Mouse (Mus musculus): ENCODE data around the gene Gm49337. TPM values are rescaled to one million over a fixed set of nuclear protein-coding genes. Genes with fewer than 3 reads are reported as not detected.

The Gm49337 gene
- polyA plus RNA-seq, 1 experiment from 2014 or later: not detected

DNA sequence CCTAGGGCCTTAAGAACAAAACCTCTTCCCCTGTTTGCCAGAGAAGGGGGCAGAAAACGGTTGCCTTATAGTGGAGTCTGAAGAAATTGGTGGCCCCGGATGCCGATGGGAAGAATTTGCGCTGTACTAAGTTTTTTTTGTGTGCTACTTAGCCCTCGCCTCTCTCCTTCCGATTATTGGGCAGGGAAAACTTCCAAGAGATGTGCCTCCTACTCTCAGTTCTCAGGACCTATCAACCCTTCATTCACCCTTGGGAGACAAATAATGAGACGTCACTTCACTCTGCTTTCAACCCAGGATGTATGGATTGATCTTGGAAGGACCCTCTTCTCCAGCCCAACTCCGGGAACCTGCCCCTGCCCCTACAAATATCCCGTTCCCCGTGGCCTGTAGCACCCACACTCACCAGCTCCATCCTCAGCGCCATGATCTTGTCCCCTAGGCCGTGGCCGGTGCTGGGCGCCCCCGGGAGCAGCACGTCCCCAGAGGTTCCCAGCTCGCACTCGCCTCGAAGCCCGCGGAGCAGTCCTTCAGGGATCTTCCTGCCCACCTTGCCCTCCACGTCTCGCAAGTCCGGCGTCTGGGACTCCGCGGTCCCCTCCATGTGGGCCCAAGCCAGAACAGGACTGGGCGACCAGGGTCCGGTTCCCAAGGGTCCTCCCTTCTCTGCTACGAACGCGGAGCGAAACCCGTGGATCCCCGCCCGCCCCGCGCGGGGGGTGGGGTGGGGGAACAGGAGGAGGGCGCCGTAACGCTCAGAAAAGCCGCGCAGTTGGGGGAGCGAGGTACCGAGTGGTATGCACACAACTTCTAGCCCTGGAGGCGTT lies 29.1 kb upstream of the Gm49337 start:
- peak; percentile 80 for ATAC-seq
- peaks cover 18% of the 10 kb centered on the region for H3K4me1 ChIP-seq
- no peak overlapping the region for H3K27ac ChIP-seq
- H3K9me3 ChIP-seq (replicated peaks): no peaks in the 10 kb centered on the region
- H3K27me3 ChIP-seq: peaks cover 9% of the 10 kb centered on the region
- WGBS: under 1% methylated on average over 47 of the region's 47 CpGs
- H3K9ac ChIP-seq: peak overlapping the region; percentile 78
- peak overlapping the region; percentile 64 for H3K4me3 ChIP-seq
- H3K4me2 ChIP-seq: peak overlapping the region; percentile 95
- no peaks in the 10 kb centered on the region for H3K36me3 ChIP-seq (ENCODE audit: poor library complexity, severe bottlenecking)

DNA sequence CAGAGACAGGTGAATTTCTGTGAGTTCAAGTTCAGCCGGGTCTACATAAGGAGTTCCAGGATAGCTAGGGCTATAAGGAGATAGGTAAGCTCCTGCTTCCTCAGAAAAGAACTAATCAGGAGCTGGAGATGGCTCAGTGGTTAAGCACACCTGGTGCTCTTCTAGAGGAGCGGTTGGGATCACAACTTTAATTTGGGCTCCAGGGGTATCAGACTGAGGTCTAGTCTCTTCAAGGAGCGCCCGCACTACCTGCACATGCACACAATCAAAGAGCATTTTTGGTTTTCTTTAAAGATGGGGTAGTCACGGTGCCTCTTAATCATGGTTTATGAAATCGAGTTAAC lies 23.4 kb upstream of the Gm49337 start:
- H3K4me2 ChIP-seq: peak overlapping the region; percentile 71
- H3K4me1 ChIP-seq: peaks cover 23% of the 10 kb centered on the region
- H3K9me3 ChIP-seq (replicated peaks): no peaks in the 10 kb centered on the region
- H3K4me3 ChIP-seq: peak overlapping the region; percentile 73
- H3K27ac ChIP-seq: no peak overlapping the region
- no peaks in the 10 kb centered on the region for H3K27me3 ChIP-seq
- H3K36me3 ChIP-seq (ENCODE audit: poor library complexity, severe bottlenecking): peaks cover 31% of the 10 kb centered on the region
- 22% methylated on average over 6 of the region's 6 CpGs for WGBS
- peak; percentile 5; the same call in 1 of the 2 replicates for ATAC-seq
- H3K9ac ChIP-seq: peak overlapping the region; percentile 91

DNA sequence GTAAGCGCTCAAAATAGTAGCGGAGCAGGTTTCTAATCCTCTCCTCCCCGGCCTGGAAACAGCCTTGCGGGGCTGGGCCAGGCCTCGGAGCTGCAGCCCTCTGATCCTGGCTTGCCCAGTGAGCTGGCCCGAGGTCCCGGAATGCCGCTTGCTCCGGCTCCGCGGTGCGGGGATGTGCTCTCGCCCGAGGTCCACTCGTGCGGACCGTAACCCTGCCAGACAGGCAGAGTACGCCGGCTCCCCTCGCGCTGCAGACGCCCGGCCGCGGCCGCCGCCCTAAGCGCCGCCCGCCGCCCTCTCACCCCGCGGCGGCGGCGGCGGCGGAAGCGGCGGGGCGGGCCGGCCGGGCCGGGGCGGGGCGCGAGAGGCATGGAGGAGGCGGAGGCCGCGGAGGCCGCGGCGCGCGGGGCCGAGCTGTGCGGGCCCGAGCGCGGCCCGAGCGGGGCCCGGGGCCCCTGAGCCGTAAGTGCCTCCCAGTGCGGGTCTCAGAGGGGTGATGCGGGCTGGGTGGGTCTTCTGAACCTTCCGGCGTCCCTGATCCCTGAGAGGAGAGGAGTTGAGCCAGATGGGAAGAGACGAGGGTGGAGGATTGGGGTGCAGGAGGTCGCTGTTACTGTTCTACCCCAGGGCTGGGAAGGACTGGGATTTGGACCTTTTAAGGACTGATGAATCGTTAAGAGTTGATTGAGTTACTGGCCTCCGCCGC lies 22.9 kb upstream of the Gm49337 start:
- H3K4me3 ChIP-seq: peak overlapping the region; percentile 73
- no peaks in the 10 kb centered on the region for H3K9me3 ChIP-seq (replicated peaks)
- peak; percentile 93 for ATAC-seq
- peak overlapping the region; percentile 80 for H3K27ac ChIP-seq
- peak overlapping the region; percentile 71 for H3K4me2 ChIP-seq
- no peaks in the 10 kb centered on the region for H3K27me3 ChIP-seq
- H3K9ac ChIP-seq: peak overlapping the region; percentile 91
- H3K4me1 ChIP-seq: peaks cover 21% of the 10 kb centered on the region
- peaks cover 37% of the 10 kb centered on the region for H3K36me3 ChIP-seq (ENCODE audit: poor library complexity, severe bottlenecking)
- under 1% methylated on average over 66 of the region's 73 CpGs for WGBS

DNA sequence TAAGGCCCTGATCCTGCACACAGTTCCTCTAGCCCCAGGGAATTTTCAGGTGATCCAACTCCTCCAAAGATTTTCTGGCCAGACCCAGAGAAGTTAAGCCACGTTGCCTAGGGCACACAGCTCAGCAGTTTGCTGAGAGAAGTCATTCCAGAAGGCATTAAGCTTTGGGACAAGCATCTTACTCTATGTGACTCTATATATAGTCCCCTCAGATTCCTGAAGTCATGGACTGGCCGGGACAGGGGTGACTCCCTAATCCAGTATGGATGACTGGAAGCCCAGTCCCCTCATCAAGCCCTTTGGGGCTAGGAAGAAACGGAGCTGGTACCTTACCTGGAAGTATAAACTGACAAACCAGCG lies 22.3 kb upstream of the Gm49337 start:
- peak overlapping the region; percentile 73 for H3K4me3 ChIP-seq
- peaks cover 21% of the 10 kb centered on the region for H3K4me1 ChIP-seq
- no peak overlapping the region for H3K27ac ChIP-seq
- no peak; the same call in 1 of the 2 replicates for ATAC-seq
- H3K9me3 ChIP-seq (replicated peaks): no peaks in the 10 kb centered on the region
- H3K36me3 ChIP-seq (ENCODE audit: poor library complexity, severe bottlenecking): peaks cover 42% of the 10 kb centered on the region
- 20% methylated on average over 4 of the region's 4 CpGs for WGBS
- H3K4me2 ChIP-seq: peak overlapping the region; percentile 71
- H3K27me3 ChIP-seq: no peaks in the 10 kb centered on the region
- peak overlapping the region; percentile 91 for H3K9ac ChIP-seq

DNA sequence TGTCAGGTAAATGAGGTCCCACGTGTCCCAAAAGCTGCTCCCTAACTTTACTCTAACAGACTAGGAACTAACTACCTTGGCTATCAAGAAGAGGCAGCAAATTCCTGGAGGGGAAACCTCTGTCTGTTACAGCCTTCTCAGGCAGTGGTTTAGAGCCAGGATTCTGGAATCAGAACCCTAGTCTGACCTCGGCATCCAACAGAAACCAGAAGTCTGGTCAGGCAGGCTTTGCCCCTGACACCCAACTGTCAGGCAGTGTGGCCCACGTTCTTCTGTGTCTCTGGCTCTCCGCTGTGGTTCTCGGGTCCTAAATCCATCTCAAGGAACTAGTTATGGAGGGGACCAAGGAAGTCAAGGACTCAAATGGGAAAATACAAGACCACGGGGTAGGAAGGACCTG lies 21.9 kb upstream of the Gm49337 start, which contains the start of gene Lurap1:
Lurap1 (minus strand) TSS at position 101 of the 400 bp plus-strand sequence.
- peak within 1 kb of the TSS; percentile 71 for H3K4me2 ChIP-seq

DNA sequence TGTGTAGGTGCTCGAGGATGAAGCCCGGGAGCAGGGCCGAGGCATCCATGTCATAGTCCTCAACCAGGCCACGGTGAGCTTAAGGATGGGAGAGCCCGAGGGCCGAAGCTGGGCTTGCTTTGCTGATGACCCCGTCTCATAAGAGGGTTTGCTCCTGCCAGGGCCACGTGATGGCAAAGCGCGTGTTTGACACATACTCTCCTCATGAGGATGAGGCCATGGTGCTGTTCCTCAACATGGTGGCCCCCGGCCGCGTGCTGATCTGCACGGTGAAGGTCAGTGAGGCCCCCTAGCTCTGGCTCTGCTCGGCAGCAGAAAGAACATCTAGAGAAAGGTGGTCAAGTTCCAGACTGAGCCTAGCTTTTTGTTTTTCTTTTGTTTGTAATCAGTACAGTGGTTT lies 20.5 kb upstream of the Gm49337 start:
- H3K4me2 ChIP-seq: no peak overlapping the region
- no peak overlapping the region for H3K9ac ChIP-seq
- no peaks in the 10 kb centered on the region for H3K27me3 ChIP-seq
- H3K4me1 ChIP-seq: peaks cover 21% of the 10 kb centered on the region
- ATAC-seq: no peak
- no peak overlapping the region for H3K4me3 ChIP-seq
- no peak overlapping the region for H3K27ac ChIP-seq
- 94% methylated on average over 15 of the region's 15 CpGs for WGBS
- H3K36me3 ChIP-seq (ENCODE audit: poor library complexity, severe bottlenecking): peaks cover 61% of the 10 kb centered on the region
- no peaks in the 10 kb centered on the region for H3K9me3 ChIP-seq (replicated peaks)

More for the DNA sequence above, 21.9 kb upstream of the Gm49337 start, which contains the start of gene Lurap1:
- Histone ChIP-seq H3K9ac (peak within 1 kb of the TSS; percentile 91), H3K27ac (peak within 1 kb of the TSS; percentile 80), H3K36me3 (ENCODE audit: poor library complexity, severe bottlenecking) (peaks cover 46% of the 10 kb centered on the region), H3K4me1 (peaks cover 21% of the 10 kb centered on the region), H3K27me3 (no peaks in the 10 kb centered on the region), H3K4me3 (peak within 1 kb of the TSS; percentile 73), H3K9me3 (replicated peaks) (no peaks in the 10 kb centered on the region)
- 82% methylated on average over 6 of the region's 6 CpGs for WGBS
- ATAC-seq: no peak

DNA sequence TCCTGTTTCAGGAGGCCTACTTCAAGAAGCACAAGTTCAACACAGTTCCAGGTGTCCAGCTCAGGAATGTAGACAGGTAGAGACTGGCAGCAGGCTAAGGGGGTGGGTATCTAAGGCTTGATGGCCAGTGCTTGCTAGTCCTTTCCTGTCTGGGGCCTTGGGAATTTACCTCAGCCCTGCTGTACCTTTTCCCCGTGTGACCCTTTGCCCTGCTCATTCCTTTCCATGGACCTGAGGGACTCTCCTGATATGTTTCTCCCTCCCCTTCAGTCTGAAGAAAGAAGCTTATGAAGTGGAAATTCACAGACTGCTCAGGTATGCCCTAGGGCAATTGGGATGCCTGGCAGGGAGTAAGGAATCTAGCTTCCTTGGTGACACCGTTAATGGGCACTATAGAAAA lies 15.3 kb upstream of the Gm49337 start:
- 96% methylated on average over 2 of the region's 2 CpGs for WGBS
- ATAC-seq: no peak

DNA sequence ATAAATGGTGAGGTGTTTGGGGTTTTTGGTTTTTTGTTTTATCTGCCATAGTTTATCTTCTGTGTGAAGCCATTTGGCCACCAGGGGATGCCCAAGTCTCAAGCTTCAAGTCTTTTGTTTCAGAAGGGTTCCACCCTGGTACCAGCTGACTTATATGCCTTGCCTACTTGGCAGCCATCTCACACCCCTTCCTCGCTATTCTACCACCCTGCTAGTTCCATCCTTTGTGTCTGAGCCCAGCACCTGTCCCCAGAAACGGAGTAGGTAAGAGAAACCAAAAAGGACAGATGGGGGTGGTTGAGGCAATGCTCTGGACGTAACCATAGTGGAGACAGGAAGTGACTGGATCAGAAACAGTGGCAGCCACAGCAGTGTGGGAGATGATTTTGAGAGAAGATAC lies 13.3 kb upstream of the Gm49337 start:
- no peaks in the 10 kb centered on the region for H3K27me3 ChIP-seq
- H3K4me3 ChIP-seq: no peak overlapping the region
- H3K4me1 ChIP-seq: no peaks in the 10 kb centered on the region
- H3K9ac ChIP-seq: no peak overlapping the region
- peaks cover 47% of the 10 kb centered on the region for H3K36me3 ChIP-seq (ENCODE audit: poor library complexity, severe bottlenecking)
- no peak overlapping the region for H3K4me2 ChIP-seq
- H3K9me3 ChIP-seq (replicated peaks): no peaks in the 10 kb centered on the region
- no peak overlapping the region for H3K27ac ChIP-seq
- 76% methylated on average over 3 of the region's 3 CpGs for WGBS
- 0 out of 2 replicates have a peak, but pooled peaks have one; percentile 60 for ATAC-seq

More for the DNA sequence above, 15.3 kb upstream of the Gm49337 start:
- no peak overlapping the region for H3K27ac ChIP-seq
- H3K9me3 ChIP-seq (replicated peaks): no peaks in the 10 kb centered on the region
- no peak overlapping the region for H3K4me3 ChIP-seq
- H3K27me3 ChIP-seq: no peaks in the 10 kb centered on the region
- no peak overlapping the region for H3K9ac ChIP-seq
- H3K36me3 ChIP-seq (ENCODE audit: poor library complexity, severe bottlenecking): peaks cover 67% of the 10 kb centered on the region
- no peaks in the 10 kb centered on the region for H3K4me1 ChIP-seq
- H3K4me2 ChIP-seq: no peak overlapping the region

DNA sequence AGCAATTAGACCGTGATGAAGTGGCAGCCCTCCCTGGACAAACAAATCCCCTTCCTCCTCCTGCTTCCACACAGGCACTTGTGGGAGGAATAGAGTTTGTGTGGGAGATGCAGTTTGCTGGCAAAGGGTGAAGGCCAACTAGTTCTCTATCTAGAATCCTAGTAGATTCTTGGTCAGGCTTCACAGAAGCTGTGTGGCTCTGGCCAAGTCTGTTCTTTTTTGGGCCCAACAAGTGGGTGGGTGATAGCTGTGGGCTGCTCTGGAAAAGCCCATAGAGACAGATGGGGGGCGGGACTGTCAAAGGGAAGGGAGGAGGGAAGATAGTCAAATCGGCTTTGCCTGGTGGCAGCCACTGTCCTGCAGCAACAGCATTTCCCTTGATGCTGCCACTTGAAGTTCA lies 12.4 kb upstream of the Gm49337 start:
- H3K27ac ChIP-seq: no peak overlapping the region
- ATAC-seq: no peak

DNA sequence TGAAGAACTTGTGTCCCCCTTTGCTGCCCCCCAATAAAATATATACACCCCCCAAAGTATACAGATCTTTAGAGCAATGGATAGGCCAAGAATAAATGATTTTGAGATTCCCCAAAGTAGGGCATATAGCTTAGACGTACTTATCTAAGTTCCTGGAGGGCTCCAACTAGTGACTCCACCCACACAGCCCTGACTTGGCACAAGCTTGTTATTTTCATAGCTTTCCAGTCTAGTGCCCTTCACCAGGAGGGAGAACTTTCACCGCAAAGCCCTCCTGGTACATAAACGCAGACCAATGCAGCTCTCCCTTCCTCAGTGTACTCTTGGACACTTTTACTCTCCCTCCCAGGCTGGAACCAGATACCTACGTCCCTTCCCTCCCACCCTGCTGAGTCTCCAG lies 11.0 kb upstream of the Gm49337 start:
- no peak for ATAC-seq
- H3K4me1 ChIP-seq: no peaks in the 10 kb centered on the region
- no peak overlapping the region for H3K4me2 ChIP-seq
- H3K27ac ChIP-seq: no peak overlapping the region
- WGBS: 88% methylated on average over 4 of the region's 4 CpGs
- no peak overlapping the region for H3K9ac ChIP-seq
- no peaks in the 10 kb centered on the region for H3K27me3 ChIP-seq
- peaks cover 25% of the 10 kb centered on the region for H3K36me3 ChIP-seq (ENCODE audit: poor library complexity, severe bottlenecking)
- H3K9me3 ChIP-seq (replicated peaks): no peaks in the 10 kb centered on the region
- no peak overlapping the region for H3K4me3 ChIP-seq

More for the DNA sequence above, 12.4 kb upstream of the Gm49337 start:
- Histone ChIP-seq H3K4me2 (no peak overlapping the region), H3K27me3 (no peaks in the 10 kb centered on the region), H3K9me3 (replicated peaks) (no peaks in the 10 kb centered on the region), H3K4me3 (no peak overlapping the region), H3K36me3 (ENCODE audit: poor library complexity, severe bottlenecking) (peaks cover 38% of the 10 kb centered on the region), H3K9ac (no peak overlapping the region), H3K4me1 (no peaks in the 10 kb centered on the region)
- 84% methylated on average over 3 of the region's 3 CpGs for WGBS

DNA sequence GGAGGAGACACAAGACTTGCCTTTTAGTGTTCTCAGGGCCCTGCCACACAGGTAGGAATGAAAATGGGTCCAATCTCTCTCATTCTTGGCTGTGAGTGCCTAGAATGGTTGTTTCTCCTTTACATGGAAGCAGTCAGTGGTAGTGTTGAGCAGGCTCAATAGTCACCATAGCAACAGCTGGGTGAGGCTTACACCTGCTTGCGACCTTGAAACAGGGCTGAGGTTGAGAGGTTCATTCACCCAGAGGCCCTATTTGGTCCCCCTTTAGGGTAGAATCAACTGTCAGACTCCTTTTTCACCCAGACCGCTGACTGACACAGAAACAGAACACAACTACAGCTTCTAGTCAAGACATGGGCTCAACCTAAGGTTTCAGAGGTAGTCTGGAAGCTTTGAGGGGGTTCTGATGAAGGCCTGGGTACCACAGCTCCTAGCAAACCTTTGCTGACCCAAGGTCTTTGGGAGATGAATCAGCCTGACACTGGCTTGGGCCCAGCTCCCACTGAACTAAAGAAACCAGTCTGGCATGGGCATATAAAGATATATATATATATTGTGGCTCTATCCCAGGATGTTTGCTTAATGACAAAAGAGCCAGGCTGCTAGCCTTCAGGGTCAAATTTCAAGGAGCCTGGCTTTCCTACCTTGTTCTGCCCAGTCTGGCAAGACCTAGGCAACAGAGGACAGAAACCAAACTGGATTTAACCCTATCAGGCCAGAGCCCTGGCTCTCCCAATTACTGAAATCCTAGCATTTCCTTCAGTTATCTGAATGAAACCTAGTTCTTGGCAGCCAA lies 8.2 kb upstream of the Gm49337 start:
- H3K9ac ChIP-seq: no peak overlapping the region
- 80% methylated on average over 2 of the region's 2 CpGs for WGBS
- ATAC-seq: no peak

More for the DNA sequence above, 8.2 kb upstream of the Gm49337 start:
- no peak overlapping the region for H3K4me3 ChIP-seq
- H3K27ac ChIP-seq: no peak overlapping the region
- no peaks in the 10 kb centered on the region for H3K4me1 ChIP-seq
- no peaks in the 10 kb centered on the region for H3K27me3 ChIP-seq
- H3K9me3 ChIP-seq (replicated peaks): no peaks in the 10 kb centered on the region
- no peaks in the 10 kb centered on the region for H3K36me3 ChIP-seq (ENCODE audit: poor library complexity, severe bottlenecking)
- no peak overlapping the region for H3K4me2 ChIP-seq

Measured in forebrain, embryonic 13.5 days (tissue).